Mouse (Mus musculus) ES-CJ7 (cell line): ENCODE data around the gene Ampd2.

Experiments used
- DNase-seq: peaks from one replicate; pipeline ENCODE4 v3.0.0; 2011; ENCODE audit warnings: low read depth, low spot score

Gene Ampd2

GRCm38 (mm10) chr3:108069231-108069870 lies 17.1 kb downstream of the Ampd2 start:
- no peak for DNase-seq

- DNase-seq, result no peak
These were observed 17.6 kb downstream of the Ampd2 start for GRCm38 (mm10) chr3:108068826-108069225.

- DNase-seq, result no peak
These were observed 19.0 kb downstream of the Ampd2 start for GRCm38 (mm10) chr3:108067370-108067934.

- no peak for DNase-seq
These were observed 20.9 kb downstream of the Ampd2 start for GRCm38 (mm10) chr3:108065551-108065950.

- no peak for DNase-seq
These were observed 21.8 kb downstream of the Ampd2 start for GRCm38 (mm10) chr3:108064672-108065071.

- DNase-seq, result no peak
These were observed 23.8 kb downstream of the Ampd2 start for GRCm38 (mm10) chr3:108062648-108063047.

GRCm38 (mm10) chr3:108061420-108061819 lies 25.0 kb downstream of the Ampd2 start:
- peak; percentile 79 for DNase-seq

GRCm38 (mm10) chr3:108050493-108050892 lies 36.0 kb downstream of the Ampd2 start:
- DNase-seq, result no peak

GRCm38 (mm10) chr3:108048306-108048705 lies 38.1 kb downstream of the Ampd2 start:
- DNase-seq, result no peak

GRCm38 (mm10) chr3:108046944-108047655 lies 39.4 kb downstream of the Ampd2 start:
- DNase-seq, result no peak

GRCm38 (mm10) chr3:108044394-108045140 lies 41.9 kb downstream of the Ampd2 start, which contains the start of gene Gstm4:
Gene Gstm4 (minus strand): TSS chr3:108044894.
- peak; percentile 85 for DNase-seq

GRCm38 (mm10) chr3:108033156-108033555 lies 53.3 kb downstream of the Ampd2 start:
- no peak for DNase-seq

GRCm38 (mm10) chr3:108032113-108032512 lies 54.3 kb downstream of the Ampd2 start:
- DNase-seq, result no peak

- no peak for DNase-seq
These were observed 57.6 kb downstream of the Ampd2 start for GRCm38 (mm10) chr3:108028641-108029365.

GRCm38 (mm10) chr3:108026597-108026996 lies 59.9 kb downstream of the Ampd2 start:
- no peak for DNase-seq

GRCm38 (mm10) chr3:108026049-108026448 lies 60.4 kb downstream of the Ampd2 start:
- no peak for DNase-seq

GRCm38 (mm10) chr3:108025318-108025717 lies 61.1 kb downstream of the Ampd2 start:
- DNase-seq, result no peak
